ENCODE assay signal across 7 mouse cellular contexts in the genomic region with DNA sequence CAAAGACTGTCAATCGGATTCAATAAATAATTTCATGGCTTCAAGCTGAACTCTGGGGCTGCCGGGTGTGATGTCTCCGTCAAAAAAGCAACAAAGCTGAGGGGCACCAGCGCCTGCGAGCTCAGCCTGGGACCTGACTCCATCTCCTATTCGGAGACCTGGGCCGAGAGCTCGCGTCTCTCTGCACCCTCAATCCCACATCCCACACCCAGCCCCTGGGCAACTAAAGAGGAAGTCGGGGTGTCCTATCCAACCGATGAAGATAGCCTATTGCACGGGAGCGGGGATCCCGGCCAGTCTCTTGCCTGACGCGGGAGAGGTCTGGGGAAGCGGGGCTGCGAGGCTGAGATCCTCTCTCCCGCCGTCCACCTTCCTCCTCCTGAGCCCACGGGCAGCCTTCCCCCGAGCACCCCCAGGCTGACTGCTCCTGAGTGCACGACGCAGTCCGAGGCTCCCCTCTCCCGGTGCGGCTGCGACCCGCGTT. TPM values are rescaled to one million over a fixed set of nuclear protein-coding genes. Genes with fewer than 3 reads are reported as not detected.
DNase-seq lines count a peak whose midpoint lies in the region; ATAC-seq and TF ChIP-seq lines count a peak whose summit lies in the region.

No protein-coding gene starts in this region.

- no peak for TF ChIP-seq POLR2A in CH12.LX (IDR thresholded peaks at IDR 0.05; ENCODE audit: low read depth, low read length)

- dilution Hi-C loops in CH12.LX (cut with MboI; ENCODE audit: extremely low pct_ligation_motif_present, extremely low pct_unique_long_range_greater_than_20kb, low sequenced_read_pairs): no loop called here

- peaks cover 21% of the 10 kb centered on the region for H3K79me2 ChIP-seq in CH12.LX (replicated peaks; ENCODE audit: control insufficient read depth, extremely low read depth, insufficient read depth, poor library complexity, severe bottlenecking)

- TF ChIP-seq CTCF in CH12.LX (conservative IDR thresholded peaks at IDR 0.05 in 1 of 2, IDR thresholded peaks at IDR 0.05 in 1 of 2; ENCODE audit: low read depth in 2 of 2, low read length in 2 of 2): no peak

- no peaks in the 10 kb centered on the region for H3K27me3 ChIP-seq in CH12.LX (replicated peaks)
- no peaks in the 10 kb centered on the region for H3K27me3 ChIP-seq in embryonic facial prominence, embryonic 13.5 days
- no peaks in the 10 kb centered on the region for H3K27me3 ChIP-seq in limb, embryonic 15.5 days
- H3K27me3 ChIP-seq in midbrain, embryonic 14.5 days (ENCODE audit: control insufficient read depth, insufficient read depth, low read length): no peaks in the 10 kb centered on the region

- DNase-seq in CH12.LX (ENCODE audit: extremely low read depth): no peak
- DNase-seq in MN1 (ENCODE audit: low spot score): peak; percentile 5
- peak; percentile 63 for DNase-seq in midbrain, embryonic 14.5 days
- DNase-seq in testis, postnatal 14 days (ENCODE audit: low spot score): peak; percentile 9

- H3K27ac ChIP-seq in CH12.LX (ENCODE audit: insufficient read depth, low read depth): peak overlapping the region; percentile 38; the same call in 1 of the 2 replicates
- peak overlapping the region; percentile 94 for H3K27ac ChIP-seq in embryonic facial prominence, embryonic 13.5 days
- peak overlapping the region; percentile 92 for H3K27ac ChIP-seq in limb, embryonic 15.5 days
- peak overlapping the region; percentile 95 for H3K27ac ChIP-seq in midbrain, embryonic 14.5 days (replicated peaks; ENCODE audit: low read depth, low read length)

- in situ Hi-C loops in CH12.LX (cut with MboI; ENCODE audit: low pct_ligation_motif_present, low pct_unique_long_range_greater_than_20kb, low sequenced_read_pairs): loop anchor here (5.0 to 10.0 kb wide), 3 partner anchors 93 to 261 kb away; no protein-coding TSS in a partner anchor

- no peak for TF ChIP-seq RAD21 in CH12.LX (IDR thresholded peaks at IDR 0.05; ENCODE audit: low read depth, low read length)

- H3K9ac ChIP-seq in CH12.LX (ENCODE audit: insufficient read depth, low read depth): peak overlapping the region; percentile 95
- H3K9ac ChIP-seq in embryonic facial prominence, embryonic 13.5 days: peak overlapping the region; percentile 96
- H3K9ac ChIP-seq in limb, embryonic 15.5 days: peak overlapping the region; percentile 81
- peak overlapping the region; percentile 86 for H3K9ac ChIP-seq in midbrain, embryonic 14.5 days (replicated peaks; ENCODE audit: low read length)

- H3K4me3 ChIP-seq in CH12.LX (replicated peaks in 1 of 3; ENCODE audit: low read depth in 2 of 3, low read length in 2 of 3, poor library complexity in 1 of 3): peak overlapping the region; percentile 68 to 100 (median 95)
- H3K4me3 ChIP-seq in embryonic facial prominence, embryonic 13.5 days: peak overlapping the region; percentile 92
- H3K4me3 ChIP-seq in limb, embryonic 15.5 days: peak overlapping the region; percentile 90
- peak overlapping the region; percentile 81 for H3K4me3 ChIP-seq in midbrain, embryonic 14.5 days (replicated peaks; ENCODE audit: low read depth, low read length)

- no peaks in the 10 kb centered on the region for H3K36me3 ChIP-seq in CH12.LX (replicated peaks in 1 of 2; ENCODE audit: control insufficient read depth in 1 of 2, insufficient read depth in 1 of 2, low read length in 1 of 2)
- no peaks in the 10 kb centered on the region for H3K36me3 ChIP-seq in embryonic facial prominence, embryonic 13.5 days
- H3K36me3 ChIP-seq in limb, embryonic 15.5 days: no peaks in the 10 kb centered on the region
- H3K36me3 ChIP-seq in midbrain, embryonic 14.5 days (ENCODE audit: control insufficient read depth, insufficient read depth, low read length): no peaks in the 10 kb centered on the region

- no peak for TF ChIP-seq EP300 in CH12.LX (IDR thresholded peaks at IDR 0.05; ENCODE audit: low read length)

- H3K4me1 ChIP-seq in CH12.LX (ENCODE audit: control insufficient read depth in 1 of 2, insufficient read depth in 2 of 2): peaks cover 8 to 43% of the 10 kb centered on the region in 2 experiments
- H3K4me1 ChIP-seq in embryonic facial prominence, embryonic 13.5 days: peaks cover 34% of the 10 kb centered on the region
- H3K4me1 ChIP-seq in limb, embryonic 15.5 days: peaks cover 27% of the 10 kb centered on the region
- H3K4me1 ChIP-seq in midbrain, embryonic 14.5 days (ENCODE audit: control insufficient read depth, insufficient read depth, low read length): peaks cover 18% of the 10 kb centered on the region

- no peak; the same call in 1 of the 2 replicates for ATAC-seq in embryonic facial prominence, embryonic 13.5 days (ENCODE audit: insufficient number of reproducible peaks, insufficient read depth, low FRiP score, low TSS enrichment, low read depth)
- peak; percentile 35 to 61 for ATAC-seq in hematopoietic stem cell, adult 5-6 weeks (replicated peaks in 1 of 2; ENCODE audit: insufficient read depth in 1 of 2, low FRiP score in 2 of 2, low TSS enrichment in 1 of 2, low read depth in 1 of 2, poor library complexity in 2 of 2, severe bottlenecking in 2 of 2)
- no peak for ATAC-seq in limb, embryonic 15.5 days (ENCODE audit: insufficient number of reproducible peaks, low FRiP score, low TSS enrichment, low read depth)
- ATAC-seq in midbrain, embryonic 14.5 days (ENCODE audit: low FRiP score, low TSS enrichment): peak; percentile 37

- WGBS in embryonic facial prominence, embryonic 13.5 days: under 1% methylated on average over 30 of the region's 30 CpGs
- WGBS in limb, embryonic 15.5 days: under 1% methylated on average over 27 of the region's 30 CpGs
- WGBS in midbrain, embryonic 14.5 days: 0% methylated on average over 30 of the region's 30 CpGs

- H3K4me2 ChIP-seq in CH12.LX (ENCODE audit: insufficient read depth, low read depth, poor library complexity, severe bottlenecking): peak overlapping the region; percentile 78
- H3K4me2 ChIP-seq in embryonic facial prominence, embryonic 13.5 days: peak overlapping the region; percentile 83
- H3K4me2 ChIP-seq in limb, embryonic 15.5 days: peak overlapping the region; percentile 90
- peak overlapping the region; percentile 75 for H3K4me2 ChIP-seq in midbrain, embryonic 14.5 days (ENCODE audit: low read length)

- no peaks in the 10 kb centered on the region for H3K9me3 ChIP-seq in CH12.LX (replicated peaks; ENCODE audit: low read length)
- no peaks in the 10 kb centered on the region for H3K9me3 ChIP-seq in embryonic facial prominence, embryonic 13.5 days
- H3K9me3 ChIP-seq in limb, embryonic 15.5 days: no peaks in the 10 kb centered on the region
- H3K9me3 ChIP-seq in midbrain, embryonic 14.5 days (ENCODE audit: control insufficient read depth, low read length): no peaks in the 10 kb centered on the region

TF ChIP-seq in CH12.LX, 34 proteins besides CTCF, POLR2A, EP300 and RAD21:
- TF ChIP-seq USF2 (conservative IDR thresholded peaks at IDR 0.05; ENCODE audit: low read depth, low read length) (no peak), SMC3 (IDR thresholded peaks at IDR 0.05; ENCODE audit: low read depth, low read length) (no peak), MEF2A (IDR thresholded peaks at IDR 0.05; ENCODE audit: borderline replicate concordance, low read depth, low read length) (no peak), HCFC1 (IDR thresholded peaks at IDR 0.05; ENCODE audit: low read depth, low read length) (no peak), JUND (conservative IDR thresholded peaks at IDR 0.05; ENCODE audit: low read depth, low read length) (no peak), CHD1 (IDR thresholded peaks at IDR 0.05; ENCODE audit: low read depth, low read length) (no peak), MAFK (IDR thresholded peaks at IDR 0.05; ENCODE audit: insufficient replicate concordance, low read length) (no peak), MAZ (IDR thresholded peaks at IDR 0.05; ENCODE audit: low read depth, low read length) (no peak), MYC (IDR thresholded peaks at IDR 0.05; ENCODE audit: low read depth, low read length) (no peak)

RNA-seq across cellular contexts. Expression of a gene that starts 0.7 kb away (rescaled TPM):
- total RNA-seq in CH12.LX (2012; rRNA removed): 16.2 and 19.8 TPM in 2 replicates
- 12.2 and 12.7 TPM in 2 replicates for total RNA-seq in CH12.LX (2014; rRNA removed)
- 23.0 and 24.9 TPM in 2 replicates for polyA plus RNA-seq in CH12.LX (2012; ENCODE audit: insufficient read length, low read depth)
- polyA plus RNA-seq in embryonic facial prominence, embryonic 13.5 days (2015; fragmentation: Nextera tagmentation; extraction: Ambion mirVana): 25.8 and 36.7 TPM in 2 replicates
- 49.5 and 77.7 TPM in 2 replicates for total RNA-seq in hematopoietic stem cell, adult 5-6 weeks (2017)
- 19.1 and 20.2 TPM in 2 replicates for polyA plus RNA-seq in limb, embryonic 15.5 days (2015; fragmentation: Nextera tagmentation; extraction: Ambion mirVana)
- polyA plus RNA-seq in midbrain, embryonic 14.5 days (2014; fragmentation: Nextera tagmentation; extraction: Ambion mirVana): 37.0 and 39.1 TPM in 2 replicates

Comparison
In these comparisons a context has a peak if more than half of its experiments do, and no peak if none do; other contexts are left out.
1. H3K27ac ChIP-seq: peak in every context shown above with its lines; median percentile 95 in midbrain, embryonic 14.5 days; 94 in embryonic facial prominence, embryonic 13.5 days; 92 in limb, embryonic 15.5 days; 38 in CH12.LX.
2. ATAC-seq: peak in hematopoietic stem cell, adult 5-6 weeks (2 of 2) and midbrain, embryonic 14.5 days (single experiment); none in embryonic facial prominence, embryonic 13.5 days (single experiment) and limb, embryonic 15.5 days (single experiment).
3. Peak in every context shown above with its lines, with median percentiles within 50 percentile points of each other: H3K4me2 ChIP-seq, H3K4me3 ChIP-seq and H3K9ac ChIP-seq.